Mouse (Mus musculus) embryonic fibroblast, embryonic 13.5 days (primary cell): Measurements from ENCODE around the gene Cracr2a.

Experiments used
- CTCF ChIP-seq: IDR thresholded peaks from 2 replicates; pipeline ENCODE4 v1.5.1; 2011; ENCODE audit warnings: mild to moderate bottlenecking, control low read depth, low read length, moderate library complexity, borderline replicate concordance; ENCODE audit not compliant: insufficient read depth
- POLR2A ChIP-seq: IDR thresholded peaks from 2 replicates; pipeline ENCODE4 v1.6.1; 2011; ENCODE audit warnings: low read depth, mild to moderate bottlenecking, control low read depth, low read length, moderate library complexity

- TF ChIP-seq CTCF (no peak), POLR2A (no peak)
These were observed 50.1 kb downstream of the Cracr2a start for GRCm38 (mm10) chr6:127611216-127611615.
